Mouse (Mus musculus) adrenal gland, adult (tissue): ENCODE data around the gene H2-T23.

ENCODE experiments used
- DNase-seq, 2 experiments: peaks; one replicate each; pipeline ENCODE4 v3.0.0; 2022 to 2023; ENCODE audit warnings: low spot score in 1 of 2; ENCODE audit not compliant: inconsistent age in 2 of 2

The H2-T23 gene

GRCm38 (mm10) chr17:35994175-35994878, 38.3 kb downstream of the H2-T23 start:
- peak; percentile 87 to 95 for DNase-seq

- DNase-seq: peak; percentile 79 to 89
These were observed 39.0 kb downstream of the H2-T23 start for GRCm38 (mm10) chr17:35993675-35994074.

DNA sequence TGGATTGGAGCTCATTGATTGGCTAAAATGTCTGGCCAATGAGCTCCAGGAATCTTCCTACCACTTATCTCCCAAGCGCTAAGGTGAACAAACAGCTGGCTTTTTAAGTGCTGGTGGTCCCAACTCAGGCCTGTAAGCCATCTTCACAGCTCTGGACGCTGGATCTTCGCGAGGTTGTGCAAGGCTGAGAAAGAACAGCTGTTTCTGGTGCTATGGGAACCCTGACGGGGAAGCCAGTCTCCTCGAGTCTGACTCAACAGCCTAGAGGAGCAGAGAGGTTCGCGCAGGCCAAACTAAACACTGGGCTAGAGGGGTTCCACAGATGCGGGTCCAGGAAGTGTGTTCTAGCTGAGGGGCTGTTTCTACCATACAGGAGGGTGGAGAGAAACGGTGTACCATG, 40.9 kb downstream of the H2-T23 start:
- DNase-seq: no peak

DNA sequence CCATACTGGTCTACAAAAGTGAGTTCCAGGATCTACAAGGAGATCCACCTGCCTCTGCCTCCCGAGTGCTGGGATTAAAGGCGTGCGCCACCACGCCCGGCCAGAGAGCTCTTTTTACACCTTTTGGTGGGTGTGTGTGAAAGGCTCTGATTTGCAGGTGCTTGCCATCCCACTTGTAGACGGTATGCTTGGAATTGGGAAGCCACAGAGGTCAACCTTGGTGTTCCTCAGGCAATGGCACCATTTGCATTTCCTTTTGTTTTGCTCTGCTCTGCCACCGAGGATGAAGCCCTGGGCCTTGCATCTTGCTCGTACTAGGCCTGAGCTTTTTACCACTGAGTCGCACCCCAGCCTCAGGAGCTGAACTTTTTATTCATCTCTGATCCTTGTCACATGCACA, 50.9 kb downstream of the H2-T23 start:
- no peak for DNase-seq

GRCm38 (mm10) chr17:35980363-35980754, 52.3 kb downstream of the H2-T23 start:
- peak; percentile 69 to 87 for DNase-seq
